Mouse (Mus musculus) hindbrain, embryonic 11.5 days (tissue): ENCODE measurements at regions not wholly inside any gene's neighbourhood (a gene's known extent, or its start where the extent isn't known, plus 50 kb on each side); places are given as distances from the start of the nearest gene placed in this dataset.

ENCODE experiments used
- ATAC-seq: fragments of 200-750 bp; cut with Nextera tagmentation; 2 replicates; pipeline ENCODE4 v1.8.0; 2017; ENCODE audit warnings: mild to moderate bottlenecking, moderate TSS enrichment, moderate library complexity; ENCODE audit not compliant: low FRiP score
- DNase-seq: peaks from one replicate; pipeline ENCODE4 v3.0.0-alpha.2; 2015; ENCODE audit warnings: low spot score
- H3K27ac ChIP-seq: fragments of 300-500 bp; sonication (generic); 2 replicates; pipeline ENCODE4 v1.5.1; 2014; ENCODE audit warnings: mild to moderate bottlenecking, low read depth, low read length
- H3K27me3 ChIP-seq: fragments of 300-500 bp; sonication (generic); 2 replicates; pipeline ENCODE4 v1.6.1; 2014; ENCODE audit warnings: mild to moderate bottlenecking, low read length, moderate library complexity, mixed read lengths; ENCODE audit not compliant: control insufficient read depth, insufficient read depth
- H3K36me3 ChIP-seq: fragments of 300-500 bp; sonication (generic); 2 replicates; pipeline ENCODE4 v1.6.1; 2014; ENCODE audit warnings: mild to moderate bottlenecking, low read length, moderate library complexity, mixed read lengths; ENCODE audit not compliant: control insufficient read depth, insufficient read depth
- H3K4me1 ChIP-seq: fragments of 300-500 bp; sonication (generic); replicated peaks from 2 replicates; pipeline ENCODE4 v1.6.1; 2014; ENCODE audit warnings: low read length, mixed read lengths; ENCODE audit not compliant: control insufficient read depth, insufficient read depth
- H3K4me2 ChIP-seq: fragments of 300-500 bp; sonication (generic); replicated peaks from 2 replicates; pipeline ENCODE4 v1.6.1; 2014; ENCODE audit warnings: mild to moderate bottlenecking, low read depth, low read length
- H3K4me3 ChIP-seq: fragments of 300-500 bp; sonication (generic); 2 replicates; pipeline ENCODE4 v1.5.1; 2014; ENCODE audit warnings: low read depth, low read length
- H3K9ac ChIP-seq: fragments of 300-500 bp; sonication (generic); 2 replicates; pipeline ENCODE4 v1.6.1; 2014; ENCODE audit warnings: low read depth, low read length
- H3K9me3 ChIP-seq: fragments of 300-500 bp; sonication (generic); 2 replicates; pipeline ENCODE4 v1.6.1; 2016; ENCODE audit warnings: low read length; ENCODE audit not compliant: control insufficient read depth
- WGBS: fragments of 180-500 bp; shearing (Covaris S2); extraction: QIAGEN DNeasy Blood & Tissue Kit; methylation state at CpG from one replicate; pipeline ENCODE4 v1.1.7; 2014; 5-methylcytosine and 5-hydroxymethylcytosine counted together

DNA sequence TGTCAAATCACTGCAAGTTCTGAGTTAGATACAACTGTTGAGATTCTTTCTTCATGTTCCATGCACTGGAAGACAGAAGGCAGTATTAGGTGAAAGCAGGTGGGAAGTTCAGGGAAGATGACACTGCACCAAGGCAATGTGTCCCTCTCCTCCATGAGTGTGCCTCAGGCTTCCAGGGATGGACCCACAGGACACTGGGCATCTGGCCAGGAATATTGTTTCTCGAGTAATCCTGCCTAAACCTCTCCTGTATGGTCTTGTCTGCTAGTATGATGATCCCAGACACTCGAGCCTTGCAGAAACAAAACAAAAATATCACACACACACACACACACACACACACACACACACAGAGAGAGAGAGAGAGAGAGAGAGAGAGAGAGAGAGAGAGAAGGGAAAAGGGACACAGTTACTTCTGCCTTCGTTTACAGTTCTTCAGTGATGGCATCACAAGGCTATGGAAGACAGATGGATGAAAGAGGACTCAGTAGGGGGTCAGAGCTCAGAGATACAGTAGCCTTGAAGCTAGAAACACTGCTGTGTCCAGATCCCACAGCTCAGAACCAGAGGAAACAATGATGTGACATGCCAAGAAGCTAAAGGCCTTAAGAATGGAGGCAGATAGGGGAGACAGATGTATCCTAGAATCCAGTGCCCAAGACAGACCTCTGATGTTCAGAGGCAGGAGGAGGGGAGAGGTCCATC is 154.8 kb downstream of the Gm815 start:
- Histone ChIP-seq H3K4me1 (no peaks in the 10 kb centered on the region), H3K4me3 (no peak overlapping the region), H3K4me2 (no peak overlapping the region), H3K36me3 (no peaks in the 10 kb centered on the region), H3K27ac (no peak overlapping the region), H3K27me3 (no peaks in the 10 kb centered on the region), H3K9ac (no peak overlapping the region), H3K9me3 (no peaks in the 10 kb centered on the region)
- 53% methylated on average over 3 of the region's 3 CpGs for WGBS
- DNase-seq (no peak), ATAC-seq (no peak)

DNA sequence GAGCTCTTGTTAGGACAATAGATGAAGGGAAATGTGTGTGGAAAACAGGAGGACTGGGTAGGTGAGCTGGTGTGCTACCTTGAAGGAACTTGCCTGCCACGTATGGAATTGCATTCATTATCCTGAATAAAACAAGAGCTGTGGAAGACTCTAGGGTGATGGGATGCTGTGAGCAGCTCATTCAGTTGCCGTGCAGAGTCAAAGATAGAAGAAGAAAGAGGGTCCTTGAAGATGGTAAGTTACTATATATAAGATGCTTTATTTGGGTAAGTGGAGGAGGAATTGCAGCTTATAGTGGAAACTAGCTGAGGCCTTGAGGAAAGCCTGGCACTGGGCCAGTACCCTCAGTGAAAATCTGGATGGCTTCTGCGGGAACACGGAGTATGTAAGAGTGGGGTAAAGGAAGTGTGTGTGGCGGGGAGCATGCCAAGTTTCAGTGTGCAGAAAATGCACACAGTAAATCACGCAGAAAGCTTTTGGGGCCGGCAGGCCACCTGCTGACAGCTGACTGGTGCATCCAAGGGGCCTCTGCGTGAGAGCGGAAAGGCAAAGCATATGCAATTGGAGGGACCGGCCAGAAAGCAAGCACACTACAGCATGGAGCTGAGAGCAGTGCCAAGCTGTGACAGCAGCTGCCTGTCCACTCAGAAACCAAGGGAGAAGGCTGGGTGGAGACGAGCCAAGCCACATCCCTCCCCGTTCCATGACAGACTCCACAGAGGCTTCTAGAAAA is 149.7 kb upstream of the Vldlr start:
- no peak overlapping the region for H3K4me3 ChIP-seq
- DNase-seq (no peak), ATAC-seq (no peak)
- no peaks in the 10 kb centered on the region for H3K4me1 ChIP-seq
- no peaks in the 10 kb centered on the region for H3K36me3 ChIP-seq
- WGBS = 72% methylated on average over 12 of the region's 12 CpGs
- no peaks in the 10 kb centered on the region for H3K9me3 ChIP-seq
- no peak overlapping the region for H3K9ac ChIP-seq
- H3K27me3 ChIP-seq = no peaks in the 10 kb centered on the region
- no peak overlapping the region for H3K4me2 ChIP-seq
- H3K27ac ChIP-seq = no peak overlapping the region

DNA sequence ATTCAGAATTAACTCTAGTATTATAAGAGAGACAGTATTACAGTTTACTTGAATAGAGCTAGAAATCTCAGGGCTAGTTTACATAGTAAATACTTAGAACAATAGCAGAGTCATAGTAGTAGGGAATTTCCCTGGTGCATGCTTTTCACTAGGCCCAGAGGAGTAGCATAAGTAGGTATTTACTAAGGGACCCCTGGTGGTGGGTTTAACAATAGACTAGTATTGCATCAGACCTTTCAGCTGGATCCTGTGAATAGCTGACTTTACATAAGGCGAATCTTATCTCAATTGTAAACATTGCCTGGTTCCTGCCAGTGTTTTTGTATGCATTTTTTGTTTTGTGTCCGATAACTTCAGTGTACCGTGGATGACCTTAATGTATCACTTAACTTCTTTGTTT is 143.0 kb upstream of the Vldlr start:
- WGBS = 80% methylated on average over 3 of the region's 3 CpGs
- no peaks in the 10 kb centered on the region for H3K4me1 ChIP-seq

DNA sequence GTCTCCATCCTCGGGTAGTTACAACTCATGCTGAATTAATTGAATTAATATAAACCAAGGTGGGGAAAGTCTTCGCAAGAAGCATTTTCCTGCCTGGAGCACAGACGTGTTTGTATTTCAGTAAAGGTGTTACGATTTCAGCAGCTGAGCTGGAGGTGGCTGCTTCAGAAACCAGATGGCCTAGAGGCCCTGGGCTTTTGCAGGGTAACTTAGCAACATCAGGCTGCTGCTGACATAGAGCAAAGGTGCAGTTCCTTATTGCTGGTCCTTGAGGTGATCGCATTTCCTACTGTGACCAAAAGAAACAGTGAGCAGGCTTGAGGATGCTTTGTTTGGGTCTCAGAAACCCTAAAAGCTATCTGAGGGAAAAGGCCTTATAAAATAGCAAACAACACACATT is 141.3 kb upstream of the Vldlr start:
- no peak overlapping the region for H3K4me2 ChIP-seq
- no peak overlapping the region for H3K4me3 ChIP-seq
- H3K36me3 ChIP-seq = no peaks in the 10 kb centered on the region
- H3K9ac ChIP-seq = no peak overlapping the region
- ATAC-seq (no peak), DNase-seq (no peak)
- no peaks in the 10 kb centered on the region for H3K4me1 ChIP-seq
- H3K9me3 ChIP-seq = no peaks in the 10 kb centered on the region
- WGBS = 84% methylated on average over 5 of the region's 5 CpGs
- H3K27me3 ChIP-seq = no peaks in the 10 kb centered on the region
- H3K27ac ChIP-seq = no peak overlapping the region

More for the DNA sequence above, 143.0 kb upstream of the Vldlr start:
- H3K27me3 ChIP-seq = no peaks in the 10 kb centered on the region
- no peak overlapping the region for H3K4me3 ChIP-seq
- ATAC-seq = no peak
- H3K36me3 ChIP-seq = no peaks in the 10 kb centered on the region
- H3K9ac ChIP-seq = no peak overlapping the region
- no peak for DNase-seq
- no peak overlapping the region for H3K4me2 ChIP-seq
- no peak overlapping the region for H3K27ac ChIP-seq
- no peaks in the 10 kb centered on the region for H3K9me3 ChIP-seq

DNA sequence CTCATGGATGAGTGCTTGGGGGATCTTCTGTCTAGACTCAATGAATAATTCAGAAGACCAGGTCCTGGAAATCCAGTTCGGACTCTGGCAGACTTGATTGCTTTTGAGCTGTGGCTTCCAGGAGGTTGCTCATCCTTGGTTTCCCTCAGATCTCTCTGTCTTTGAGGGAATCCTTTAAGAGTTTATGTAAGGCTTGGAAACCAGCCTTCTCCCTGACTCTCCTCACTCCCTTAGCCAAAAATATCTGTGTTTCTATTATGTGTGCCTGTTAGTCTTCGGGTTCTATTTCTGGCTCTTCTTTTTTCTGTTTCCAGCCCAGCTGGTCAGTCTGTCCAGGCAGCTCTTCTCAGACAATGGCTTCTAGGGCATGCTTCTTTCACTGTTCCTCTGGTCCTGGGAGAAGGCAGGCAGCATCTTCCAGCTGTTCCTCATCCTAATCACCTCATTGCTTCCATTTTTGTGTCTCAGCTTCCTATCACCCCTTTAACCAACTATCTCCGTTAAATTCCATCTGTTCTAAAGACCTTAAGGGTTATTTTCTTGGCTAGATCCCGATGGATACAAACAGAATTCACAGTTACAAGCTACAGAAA is 139.3 kb upstream of the Vldlr start:
- no peaks in the 10 kb centered on the region for H3K36me3 ChIP-seq
- no peak overlapping the region for H3K9ac ChIP-seq
- no peaks in the 10 kb centered on the region for H3K4me1 ChIP-seq
- DNase-seq = no peak
- H3K4me2 ChIP-seq = no peak overlapping the region
- no peaks in the 10 kb centered on the region for H3K9me3 ChIP-seq
- H3K27me3 ChIP-seq = no peaks in the 10 kb centered on the region
- H3K4me3 ChIP-seq = no peak overlapping the region
- 83% methylated on average over 4 of the region's 4 CpGs for WGBS
- no peak overlapping the region for H3K27ac ChIP-seq
- ATAC-seq = no peak

DNA sequence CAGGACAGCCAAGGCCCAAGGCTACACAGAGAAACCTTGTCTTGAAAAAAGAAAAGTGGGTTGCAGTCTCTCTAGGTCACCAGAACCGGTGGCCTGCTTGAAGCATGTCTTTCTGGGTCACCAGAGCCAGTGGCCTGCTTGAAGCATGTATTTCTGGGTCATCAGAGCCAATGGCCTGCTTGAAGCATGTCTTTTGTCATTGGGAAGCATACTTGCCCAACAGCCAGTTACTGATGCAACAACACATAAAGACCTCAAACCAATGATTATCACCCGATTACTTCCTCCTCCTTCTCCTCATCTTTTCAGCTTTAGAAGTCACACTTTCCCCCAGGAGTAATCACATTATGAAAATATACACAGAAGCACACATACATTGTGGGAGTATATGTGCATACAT is 128.9 kb upstream of the Vldlr start:
- Histone ChIP-seq H3K9ac (no peak overlapping the region), H3K36me3 (no peaks in the 10 kb centered on the region), H3K4me1 (no peaks in the 10 kb centered on the region), H3K27ac (no peak overlapping the region), H3K27me3 (no peaks in the 10 kb centered on the region), H3K4me3 (no peak overlapping the region), H3K9me3 (no peaks in the 10 kb centered on the region), H3K4me2 (no peak overlapping the region)
- ATAC-seq = no peak
- WGBS = 71% methylated on average over 2 of the region's 2 CpGs
- no peak for DNase-seq

DNA sequence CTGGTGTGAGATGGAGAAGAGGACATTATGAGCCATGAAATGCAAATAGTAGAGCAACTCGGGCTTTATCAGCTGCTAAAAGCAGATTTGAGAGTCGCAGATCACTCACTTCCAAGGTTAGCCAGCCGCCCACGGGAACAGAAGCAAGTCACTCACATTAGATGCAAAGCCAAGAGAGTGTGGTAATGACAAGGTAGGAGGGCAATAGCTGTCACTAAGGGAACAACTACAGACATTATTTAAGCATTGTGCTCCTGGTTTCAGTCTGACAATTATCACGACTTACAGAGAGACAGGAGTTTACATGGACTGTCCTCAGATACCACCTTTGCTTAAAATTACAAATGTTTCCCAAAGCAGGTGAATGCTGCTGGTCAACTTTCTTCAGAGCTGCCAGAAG is 128.5 kb upstream of the Vldlr start:
- H3K4me2 ChIP-seq = no peak overlapping the region
- H3K36me3 ChIP-seq = no peaks in the 10 kb centered on the region
- ATAC-seq (no peak), DNase-seq (no peak)
- WGBS = 91% methylated on average over 5 of the region's 5 CpGs
- H3K9ac ChIP-seq = no peak overlapping the region
- H3K4me1 ChIP-seq = no peaks in the 10 kb centered on the region
- H3K27me3 ChIP-seq = no peaks in the 10 kb centered on the region
- no peak overlapping the region for H3K4me3 ChIP-seq
- H3K27ac ChIP-seq = no peak overlapping the region
- H3K9me3 ChIP-seq = no peaks in the 10 kb centered on the region

DNA sequence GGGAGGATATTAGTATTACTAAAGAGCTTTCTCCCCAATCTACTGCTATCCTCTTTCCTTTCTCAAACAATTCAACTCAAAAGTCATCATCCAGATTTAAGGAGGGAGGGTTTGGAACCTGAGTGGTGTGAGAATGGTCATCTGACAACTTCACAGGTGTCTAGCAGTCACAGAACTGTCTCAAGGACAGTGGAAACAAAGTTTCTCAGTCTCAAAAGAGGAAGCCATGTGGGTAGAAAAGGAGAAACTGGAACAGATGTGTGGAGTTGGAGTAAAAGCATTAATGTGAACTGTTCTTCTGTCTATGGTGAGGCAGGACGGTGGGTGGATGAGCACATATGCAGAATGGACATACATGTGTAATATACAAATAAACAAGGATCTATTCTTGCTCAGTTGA is 127.2 kb upstream of the Vldlr start:
- no peak overlapping the region for H3K9ac ChIP-seq
- H3K9me3 ChIP-seq = no peaks in the 10 kb centered on the region
- H3K4me1 ChIP-seq = no peaks in the 10 kb centered on the region
- WGBS = 90% methylated on average over 1 of the region's 1 CpGs
- H3K27ac ChIP-seq = no peak overlapping the region
- H3K36me3 ChIP-seq = no peaks in the 10 kb centered on the region
- ATAC-seq = no peak
- H3K27me3 ChIP-seq = no peaks in the 10 kb centered on the region
- no peak overlapping the region for H3K4me3 ChIP-seq
- H3K4me2 ChIP-seq = no peak overlapping the region
- DNase-seq = no peak

DNA sequence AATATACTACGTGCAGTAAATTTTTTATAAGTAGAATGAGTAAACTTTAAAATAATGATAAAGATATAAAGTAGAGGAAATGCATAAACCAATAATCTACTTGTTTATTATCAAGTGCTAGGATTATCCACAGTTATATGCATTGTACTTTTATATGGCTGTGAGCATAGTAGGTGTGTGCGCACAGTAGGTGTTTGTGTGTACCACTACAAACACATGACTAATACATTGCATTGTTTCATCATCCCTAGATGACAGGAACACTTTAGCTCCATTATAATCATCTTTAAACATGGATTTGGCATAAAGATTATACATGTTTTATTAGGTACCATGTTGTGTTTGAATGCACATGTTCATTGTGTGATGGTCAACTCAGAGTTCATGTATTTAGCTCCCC is 124.7 kb upstream of the Vldlr start:
- no peak overlapping the region for H3K27ac ChIP-seq
- no peaks in the 10 kb centered on the region for H3K4me1 ChIP-seq
- no peak overlapping the region for H3K9ac ChIP-seq
- DNase-seq = no peak
- no peak overlapping the region for H3K4me3 ChIP-seq
- no peaks in the 10 kb centered on the region for H3K36me3 ChIP-seq
- no peak for ATAC-seq
- no peak overlapping the region for H3K4me2 ChIP-seq
- no peaks in the 10 kb centered on the region for H3K27me3 ChIP-seq
- H3K9me3 ChIP-seq = no peaks in the 10 kb centered on the region
- WGBS = 92% methylated on average over 2 of the region's 2 CpGs
